Mouse (Mus musculus): ENCODE results near the gene Bhlhe41.

GRCm38 (mm10) chr6:145823103-145823502 lies 42.3 kb downstream of the Bhlhe41 start:
- TF ChIP-seq CTCF (IDR thresholded peaks at IDR 0.05; ENCODE audit: low read depth) (no peak), EP300 (IDR thresholded peaks at IDR 0.05; ENCODE audit: low read depth) (no peak)

Measured in liver, postnatal 0 days (tissue).